Mouse (Mus musculus) MN1 (cell line): ENCODE data around the gene Map3k7.

ENCODE experiments used
- DNase-seq: peaks from one replicate; pipeline ENCODE4 v3.0.0-alpha.2; 2016; ENCODE audit warnings: low spot score

Gene Map3k7

GRCm38 (mm10) chr4:31963354-31964193, at the start of gene Map3k7:
Gene Map3k7 (plus strand): TSS chr4:31964097.
- peak; percentile 95 for DNase-seq

GRCm38 (mm10) chr4:31915114-31915513, 48.8 kb upstream of the Map3k7 start:
- DNase-seq, result no peak

- DNase-seq, result no peak
Measured at GRCm38 (mm10) chr4:31918717-31919116, 45.2 kb upstream of the Map3k7 start.

GRCm38 (mm10) chr4:31922215-31922614, 41.7 kb upstream of the Map3k7 start:
- no peak for DNase-seq

GRCm38 (mm10) chr4:31923437-31923836, 40.5 kb upstream of the Map3k7 start:
- DNase-seq, result no peak

- no peak for DNase-seq
Measured at GRCm38 (mm10) chr4:31924301-31925185, 39.4 kb upstream of the Map3k7 start.

GRCm38 (mm10) chr4:31933171-31933570, 30.7 kb upstream of the Map3k7 start:
- DNase-seq, result no peak

GRCm38 (mm10) chr4:31935831-31936306, 28.0 kb upstream of the Map3k7 start:
- DNase-seq, result no peak

GRCm38 (mm10) chr4:31936358-31936757, 27.5 kb upstream of the Map3k7 start:
- no peak for DNase-seq

- DNase-seq, result no peak
Measured at GRCm38 (mm10) chr4:31936911-31937375, 27.0 kb upstream of the Map3k7 start.

GRCm38 (mm10) chr4:31937376-31938281, 26.3 kb upstream of the Map3k7 start:
- no peak for DNase-seq

GRCm38 (mm10) chr4:31938416-31939106, 25.3 kb upstream of the Map3k7 start:
- no peak for DNase-seq

- no peak for DNase-seq
Measured at GRCm38 (mm10) chr4:31941616-31942015, 22.3 kb upstream of the Map3k7 start.

GRCm38 (mm10) chr4:31943045-31943444, 20.9 kb upstream of the Map3k7 start:
- no peak for DNase-seq

- peak; percentile 17 for DNase-seq
Measured at GRCm38 (mm10) chr4:31964194-31964875, 438 bp downstream of the Map3k7 start.

GRCm38 (mm10) chr4:31965208-31965607, 1.3 kb downstream of the Map3k7 start:
- DNase-seq, result no peak

- no peak for DNase-seq
Measured at GRCm38 (mm10) chr4:31971437-31971836, 7.5 kb downstream of the Map3k7 start.

GRCm38 (mm10) chr4:31972181-31972580, 8.3 kb downstream of the Map3k7 start:
- peak; percentile 20 for DNase-seq

- no peak for DNase-seq
Measured at GRCm38 (mm10) chr4:31975260-31975950, 11.5 kb downstream of the Map3k7 start.

- DNase-seq, result no peak
Measured at GRCm38 (mm10) chr4:31981863-31982262, 18.0 kb downstream of the Map3k7 start.
